Mouse (Mus musculus) forebrain, embryonic 10.5 days (tissue): Measurements from ENCODE around the gene Sorcs2. TPM values are rescaled to one million over a fixed set of nuclear protein-coding genes. Genes with fewer than 3 reads are reported as not detected.
A peak's percentile ranks its signal among the peaks of the same experiment; 100 is the strongest.

Experiments used
- DNase-seq: peaks from one replicate; pipeline ENCODE4 v3.0.0-alpha.2; 2017; ENCODE audit warnings: low spot score; ENCODE audit errors: extremely low spot score
- H3K27ac ChIP-seq: fragments of 300-500 bp; sonication (generic); 2 replicates; pipeline ENCODE4 v1.5.1; 2016; ENCODE audit warnings: mild to moderate bottlenecking
- H3K27me3 ChIP-seq: fragments of 300-500 bp; sonication (generic); 2 replicates; pipeline ENCODE4 v1.6.1; 2016; ENCODE audit warnings: mild to moderate bottlenecking; ENCODE audit not compliant: poor library complexity, severe bottlenecking
- H3K36me3 ChIP-seq: fragments of 300-500 bp; sonication (generic); replicated peaks from 2 replicates; pipeline ENCODE4 v1.6.1; 2016; ENCODE audit warnings: mild to moderate bottlenecking, moderate library complexity
- H3K4me1 ChIP-seq: fragments of 300-500 bp; sonication (generic); 2 replicates; pipeline ENCODE4 v1.6.1; 2016
- H3K4me3 ChIP-seq: fragments of 300-500 bp; sonication (generic); 2 replicates; pipeline ENCODE4 v1.5.1; 2016; ENCODE audit warnings: mild to moderate bottlenecking, moderate library complexity
- H3K9me3 ChIP-seq: fragments of 300-500 bp; sonication (generic); 2 replicates; pipeline ENCODE4 v1.6.1; 2016; ENCODE audit warnings: mild to moderate bottlenecking, moderate library complexity
- WGBS: fragments of 180-500 bp; shearing (Covaris S2); methylation state at CpG from one replicate; pipeline ENCODE4 v1.1.7; 2016; 5-methylcytosine and 5-hydroxymethylcytosine counted together
- polyA plus RNA-seq: library from polyadenylated mRNA; unstranded; fragments of >200 nt; fragmentation: Nextera tagmentation; extraction: Ambion mirVana; gene quantifications from 2 replicates; pipeline ENCODE4 v1.2.1, GENCODE M21; 2016

Gene Sorcs2
- polyA plus RNA-seq, 1 experiment from 2014 or later: 4.7 TPM

DNA sequence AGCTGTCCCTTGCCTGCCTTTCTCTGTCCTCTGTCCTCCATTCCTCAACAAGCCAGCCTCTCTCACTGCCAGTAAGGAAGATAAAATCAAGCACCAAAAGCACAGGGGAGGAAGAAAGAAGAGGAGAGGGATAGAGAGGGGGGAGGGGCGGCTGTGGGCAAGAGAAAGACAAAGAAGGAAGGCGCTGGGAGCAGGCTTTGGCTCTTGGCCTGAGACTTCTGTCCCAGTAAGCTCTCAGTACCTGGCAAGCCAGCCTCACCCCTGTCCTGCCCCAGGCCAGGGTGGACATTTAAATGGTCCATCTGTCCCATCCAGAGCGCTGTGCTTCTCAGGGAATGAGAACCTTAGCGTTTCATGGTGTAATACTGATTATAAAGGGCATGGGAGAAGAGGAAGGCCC is 203.3 kb downstream of the Sorcs2 start:
- DNase-seq: no peak
- H3K36me3 ChIP-seq: no peaks in the 10 kb centered on the region
- H3K27ac ChIP-seq: peak overlapping the region; percentile 77
- H3K27me3 ChIP-seq: no peaks in the 10 kb centered on the region
- H3K4me3 ChIP-seq: no peak overlapping the region
- 45% methylated on average over 4 of the region's 4 CpGs for WGBS
- no peaks in the 10 kb centered on the region for H3K9me3 ChIP-seq
- H3K4me1 ChIP-seq: peaks cover 35% of the 10 kb centered on the region

DNA sequence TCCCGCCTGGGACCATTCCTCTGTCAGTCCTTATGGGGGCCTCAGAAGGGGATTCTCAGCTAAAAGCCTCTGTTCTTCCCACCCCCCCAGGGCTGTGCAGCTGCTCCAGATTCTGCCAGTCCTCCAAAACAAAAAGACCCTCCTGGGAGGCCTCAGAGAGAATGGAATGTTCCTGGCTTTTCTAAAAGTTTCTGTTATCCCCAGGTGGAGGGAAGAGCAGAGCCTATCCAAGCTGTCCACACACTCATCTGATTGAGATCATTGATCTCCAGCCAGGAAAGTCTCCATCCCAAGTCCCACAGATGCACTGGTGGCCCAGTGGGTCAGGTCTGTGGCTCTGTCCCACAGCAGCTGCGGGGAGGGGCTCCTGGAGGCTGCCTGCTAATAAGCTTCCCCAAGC is 205.3 kb downstream of the Sorcs2 start:
- Histone ChIP-seq H3K9me3 (no peaks in the 10 kb centered on the region), H3K36me3 (no peaks in the 10 kb centered on the region), H3K27ac (0 out of 2 replicates have a peak overlapping the region, but pooled peaks have one; percentile 21), H3K4me3 (no peak overlapping the region), H3K27me3 (no peaks in the 10 kb centered on the region), H3K4me1 (peaks cover 35% of the 10 kb centered on the region)
- 78% methylated on average over 2 of the region's 2 CpGs for WGBS
- no peak for DNase-seq

DNA sequence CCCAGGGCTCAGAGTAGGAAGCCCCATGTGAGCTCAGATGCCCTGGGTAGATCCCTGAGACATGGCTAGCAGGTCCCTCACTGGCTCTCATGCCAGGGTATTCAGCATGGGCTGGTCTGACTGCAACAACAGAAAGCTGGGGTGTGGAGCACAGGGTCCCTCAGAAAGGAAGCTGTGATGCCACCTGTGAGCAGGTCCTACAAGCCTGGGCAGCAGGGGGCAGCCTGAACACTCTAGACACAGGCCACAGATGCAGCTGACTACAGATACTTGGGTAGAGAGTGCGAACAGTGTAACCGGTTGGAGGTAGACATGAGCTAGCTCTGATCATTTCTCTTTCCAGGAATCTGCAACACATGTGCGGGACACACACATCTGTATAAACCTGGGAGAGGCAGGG is 206.1 kb downstream of the Sorcs2 start:
- no peak for DNase-seq
- Histone ChIP-seq H3K27me3 (no peaks in the 10 kb centered on the region), H3K36me3 (no peaks in the 10 kb centered on the region), H3K4me3 (no peak overlapping the region), H3K4me1 (peaks cover 35% of the 10 kb centered on the region), H3K27ac (no peak overlapping the region), H3K9me3 (no peaks in the 10 kb centered on the region)
- WGBS: 93% methylated on average over 3 of the region's 3 CpGs

DNA sequence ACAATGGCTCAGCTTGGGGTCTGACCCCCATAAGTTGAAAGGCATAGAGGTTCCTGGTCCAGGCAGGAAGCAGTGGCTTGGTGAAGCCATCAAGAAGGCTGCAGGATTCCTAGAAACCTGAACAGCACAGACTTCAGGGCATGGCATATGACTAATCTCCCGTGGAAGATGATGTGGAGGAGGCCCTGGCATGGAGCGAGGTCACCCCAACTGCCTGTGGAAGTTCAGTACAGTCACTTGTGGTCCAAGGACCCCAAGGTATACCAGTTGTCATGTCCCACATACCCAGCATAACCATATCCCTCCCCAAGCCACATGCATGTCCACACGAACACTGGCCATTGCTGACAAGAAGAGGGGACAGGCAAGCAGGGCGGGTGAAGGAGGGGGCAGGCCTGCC is 206.7 kb downstream of the Sorcs2 start:
- Histone ChIP-seq H3K36me3 (no peaks in the 10 kb centered on the region), H3K4me3 (no peak overlapping the region), H3K9me3 (no peaks in the 10 kb centered on the region), H3K27me3 (no peaks in the 10 kb centered on the region), H3K4me1 (peaks cover 33% of the 10 kb centered on the region), H3K27ac (no peak overlapping the region)
- WGBS: 91% methylated on average over 4 of the region's 4 CpGs
- DNase-seq: no peak

DNA sequence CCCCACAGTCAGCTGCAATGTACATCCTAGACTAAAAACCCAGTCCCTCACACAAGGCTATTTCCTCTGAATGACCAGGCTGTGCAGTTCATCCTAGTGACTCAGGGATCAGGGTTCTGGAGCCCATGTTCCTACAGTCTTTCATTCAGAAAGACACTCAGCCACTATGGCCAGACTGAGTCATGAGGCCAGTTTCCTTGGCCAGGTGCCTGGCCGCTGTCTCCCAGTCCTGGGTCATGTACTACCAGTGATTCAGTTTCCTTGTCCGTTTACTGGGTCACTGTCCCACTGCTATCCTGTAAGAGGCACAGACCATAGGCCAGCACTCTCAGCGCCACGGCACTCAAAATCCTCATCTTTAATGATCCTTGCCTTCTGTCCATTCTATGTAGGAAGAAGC is 209.6 kb downstream of the Sorcs2 start:
- no peak for DNase-seq
- Histone ChIP-seq H3K4me1 (peaks cover 16% of the 10 kb centered on the region), H3K27me3 (no peaks in the 10 kb centered on the region)

DNA sequence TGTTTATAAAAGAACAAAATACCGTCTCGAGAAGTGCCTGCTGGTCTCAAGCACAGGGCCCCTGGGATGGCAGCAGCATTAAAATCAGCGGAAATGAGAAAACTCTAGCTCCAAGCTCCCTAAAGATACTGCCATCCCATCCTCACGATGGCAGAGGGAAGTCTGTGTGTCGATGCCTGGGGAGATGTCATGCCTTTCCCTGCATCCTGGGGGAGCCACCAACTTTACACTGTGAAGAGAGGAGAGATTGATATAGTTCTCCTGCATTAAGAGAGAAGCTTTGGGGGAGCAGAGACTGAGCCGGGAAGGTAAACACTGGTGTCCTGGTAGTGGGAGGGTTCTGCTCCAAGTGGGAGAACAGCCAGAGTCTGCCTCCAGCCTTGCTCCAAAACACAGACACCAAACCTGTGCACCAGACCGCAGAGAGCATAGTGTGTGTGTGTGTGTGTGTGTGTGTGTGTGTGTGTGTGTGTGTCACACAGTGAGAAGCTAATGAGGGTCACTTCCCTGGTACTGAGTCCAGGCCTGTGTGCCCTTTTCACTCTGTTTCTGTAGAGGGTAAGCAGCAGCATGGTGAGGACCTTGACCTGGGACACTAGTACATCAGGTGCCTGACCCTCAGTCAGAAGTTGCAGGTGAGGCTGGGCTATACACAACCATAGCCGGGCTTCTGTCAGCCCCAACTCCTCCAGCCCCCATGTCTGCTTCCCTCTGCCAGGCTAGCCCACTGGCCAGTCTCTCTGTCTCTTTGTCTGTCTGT is 211.5 kb downstream of the Sorcs2 start:
- Histone ChIP-seq H3K36me3 (no peaks in the 10 kb centered on the region), H3K27me3 (no peaks in the 10 kb centered on the region), H3K4me1 (peaks cover 11% of the 10 kb centered on the region), H3K27ac (no peak overlapping the region), H3K4me3 (no peak overlapping the region), H3K9me3 (no peaks in the 10 kb centered on the region)
- WGBS: 76% methylated on average over 8 of the region's 8 CpGs
- no peak for DNase-seq

More for the DNA sequence above, 209.6 kb downstream of the Sorcs2 start:
- Histone ChIP-seq H3K27ac (no peak overlapping the region), H3K36me3 (no peaks in the 10 kb centered on the region), H3K4me3 (no peak overlapping the region), H3K9me3 (no peaks in the 10 kb centered on the region)
- 91% methylated on average over 4 of the region's 4 CpGs for WGBS

DNA sequence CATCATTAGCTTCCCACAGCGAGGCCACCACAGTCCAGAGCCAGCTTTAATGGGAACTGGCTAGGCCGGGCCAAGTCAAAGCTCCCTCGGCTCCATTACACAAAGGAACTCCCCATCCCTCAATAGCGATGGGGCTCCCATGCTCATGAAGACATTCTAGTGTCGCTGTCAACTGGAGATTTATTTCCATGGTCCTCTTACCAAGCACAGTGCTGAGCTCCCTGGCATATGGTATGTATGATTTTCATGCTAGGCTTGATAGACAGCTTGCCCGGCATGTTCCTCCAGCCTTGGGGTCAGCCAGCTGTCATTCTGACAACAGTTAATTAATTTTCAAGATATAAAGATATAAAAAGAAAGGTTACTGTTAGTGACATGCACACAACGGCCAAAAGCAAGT is 215.6 kb downstream of the Sorcs2 start:
- Histone ChIP-seq H3K9me3 (no peaks in the 10 kb centered on the region), H3K27ac (no peak overlapping the region), H3K4me1 (peaks cover 3% of the 10 kb centered on the region; the same call in 1 of the 2 replicates), H3K36me3 (no peaks in the 10 kb centered on the region), H3K4me3 (no peak overlapping the region), H3K27me3 (no peaks in the 10 kb centered on the region)
- DNase-seq: no peak
- whole genome bisulfite sequencing: 91% methylated on average over 7 of the region's 7 CpGs

DNA sequence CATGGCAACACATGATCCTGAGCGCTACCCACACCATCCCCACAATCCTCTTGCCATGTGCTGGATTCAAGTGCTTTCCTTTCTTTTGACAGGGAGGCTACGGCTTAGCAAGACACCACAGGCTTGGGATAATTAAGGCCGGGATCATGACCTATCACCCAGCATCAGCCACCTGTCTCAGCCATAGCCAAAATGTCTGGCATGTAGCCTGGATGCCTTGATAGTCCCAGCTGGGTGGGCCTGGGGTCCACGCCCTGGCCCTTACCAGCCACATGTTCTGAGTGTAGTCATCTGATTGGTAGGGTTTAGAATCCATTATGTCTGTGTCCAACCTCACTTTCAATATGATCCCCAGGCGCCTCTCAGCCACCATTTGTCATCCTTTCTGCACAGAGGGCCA is 218.2 kb downstream of the Sorcs2 start:
- 89% methylated on average over 5 of the region's 5 CpGs for WGBS
- H3K36me3 ChIP-seq: no peaks in the 10 kb centered on the region
- H3K4me3 ChIP-seq: no peak overlapping the region
- peaks cover 16% of the 10 kb centered on the region for H3K4me1 ChIP-seq
- DNase-seq: no peak
- H3K27me3 ChIP-seq: no peaks in the 10 kb centered on the region
- no peaks in the 10 kb centered on the region for H3K9me3 ChIP-seq
- no peak overlapping the region for H3K27ac ChIP-seq

DNA sequence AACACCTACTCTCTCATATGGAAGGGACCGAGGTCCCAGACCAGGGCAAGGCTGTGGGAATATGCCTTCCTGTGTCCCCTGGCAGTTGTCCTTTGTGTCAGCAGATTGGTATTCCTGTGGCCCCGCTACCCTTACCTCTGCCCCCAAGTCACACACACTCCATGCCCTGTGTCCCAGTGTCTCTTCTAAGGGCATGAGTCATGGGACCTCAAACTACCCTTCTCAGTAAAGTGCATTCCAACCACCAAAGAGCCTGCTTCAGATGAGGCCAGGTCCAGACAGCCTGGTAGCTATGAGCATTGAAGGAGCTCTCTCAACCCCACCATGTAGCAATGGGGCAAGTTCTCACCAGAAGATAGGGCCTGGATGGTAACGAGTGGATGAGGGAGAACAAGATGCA is 219.2 kb downstream of the Sorcs2 start:
- H3K4me3 ChIP-seq: no peak overlapping the region
- H3K4me1 ChIP-seq: peaks cover 25% of the 10 kb centered on the region
- no peaks in the 10 kb centered on the region for H3K9me3 ChIP-seq
- no peak overlapping the region for H3K27ac ChIP-seq
- no peaks in the 10 kb centered on the region for H3K27me3 ChIP-seq
- 89% methylated on average over 3 of the region's 3 CpGs for WGBS
- DNase-seq: no peak
- no peaks in the 10 kb centered on the region for H3K36me3 ChIP-seq

DNA sequence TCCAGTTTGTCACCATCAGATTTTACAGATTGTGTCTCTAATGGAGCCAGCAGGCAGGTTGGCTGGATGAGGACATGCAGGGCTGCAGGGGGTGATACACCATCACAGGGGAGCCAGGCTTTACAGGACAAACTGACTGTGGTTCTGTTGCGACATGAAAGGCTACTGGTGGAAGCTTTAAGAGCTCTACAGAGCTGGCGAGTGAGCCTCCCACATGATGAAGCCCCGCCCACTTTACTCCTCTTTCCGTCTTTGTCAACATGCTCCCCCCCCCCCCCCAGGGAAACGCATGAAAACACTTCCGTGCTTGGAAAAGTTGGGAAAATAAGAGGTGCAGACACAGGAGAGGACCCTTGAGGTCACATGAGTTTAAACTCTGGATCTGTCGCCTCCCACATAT is 219.7 kb downstream of the Sorcs2 start:
- Histone ChIP-seq H3K27ac (no peak overlapping the region), H3K27me3 (no peaks in the 10 kb centered on the region), H3K9me3 (no peaks in the 10 kb centered on the region), H3K36me3 (no peaks in the 10 kb centered on the region), H3K4me1 (peaks cover 25% of the 10 kb centered on the region), H3K4me3 (no peak overlapping the region)
- WGBS: 71% methylated on average over 7 of the region's 7 CpGs
- DNase-seq: no peak

DNA sequence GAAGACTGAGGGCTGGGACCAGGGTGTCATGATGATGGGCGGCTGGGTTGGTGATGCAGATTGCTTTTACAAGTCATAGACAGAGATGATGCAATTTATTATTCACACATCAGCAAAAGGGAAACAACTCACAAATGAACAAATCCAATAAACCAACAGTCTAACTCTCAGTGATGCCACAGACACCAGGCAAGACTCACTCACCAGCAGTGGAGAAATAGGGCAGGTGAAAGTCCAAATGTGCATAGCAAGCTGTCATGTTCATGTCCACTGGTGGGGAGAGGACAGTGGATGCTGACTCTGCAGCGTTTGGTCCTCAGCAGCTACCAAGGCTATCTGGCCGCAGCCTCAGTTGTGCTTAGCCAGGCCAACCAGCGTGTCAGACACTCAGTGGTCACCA is 221.1 kb downstream of the Sorcs2 start:
- peaks cover 25% of the 10 kb centered on the region for H3K4me1 ChIP-seq
- H3K9me3 ChIP-seq: no peaks in the 10 kb centered on the region
- H3K27ac ChIP-seq: peak overlapping the region; percentile 5; the same call in 1 of the 2 replicates
- WGBS: 87% methylated on average over 4 of the region's 4 CpGs
- no peaks in the 10 kb centered on the region for H3K36me3 ChIP-seq
- DNase-seq: no peak
- H3K27me3 ChIP-seq: 0 out of 2 replicates have a peak, but pooled peaks cover 8% of the 10 kb centered on the region
- no peak overlapping the region for H3K4me3 ChIP-seq

DNA sequence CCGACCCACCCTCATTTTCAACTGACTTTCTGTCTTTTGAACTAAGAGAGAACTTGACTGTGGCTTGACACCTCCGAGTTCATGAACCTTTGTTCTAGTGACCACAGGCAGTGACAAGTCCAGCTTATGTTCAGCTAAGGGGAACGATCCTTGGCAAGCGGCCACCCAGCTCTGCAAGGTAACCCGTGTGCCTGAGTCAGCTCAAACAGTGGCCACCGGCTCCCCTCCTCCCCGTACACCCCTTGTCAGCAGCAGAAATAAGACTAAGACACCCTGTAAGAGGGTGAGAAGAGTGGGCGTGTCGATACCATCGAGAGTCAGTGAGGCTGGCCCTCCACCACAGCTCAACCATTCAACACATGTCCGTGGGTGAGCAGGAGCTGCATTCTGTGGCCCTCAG is 221.5 kb downstream of the Sorcs2 start:
- WGBS: 94% methylated on average over 11 of the region's 11 CpGs
- Histone ChIP-seq H3K9me3 (no peaks in the 10 kb centered on the region), H3K4me3 (no peak overlapping the region), H3K27ac (no peak overlapping the region; the same call in 1 of the 2 replicates), H3K27me3 (0 out of 2 replicates have a peak, but pooled peaks cover 8% of the 10 kb centered on the region), H3K4me1 (peaks cover 27% of the 10 kb centered on the region), H3K36me3 (no peaks in the 10 kb centered on the region)
- DNase-seq: no peak

DNA sequence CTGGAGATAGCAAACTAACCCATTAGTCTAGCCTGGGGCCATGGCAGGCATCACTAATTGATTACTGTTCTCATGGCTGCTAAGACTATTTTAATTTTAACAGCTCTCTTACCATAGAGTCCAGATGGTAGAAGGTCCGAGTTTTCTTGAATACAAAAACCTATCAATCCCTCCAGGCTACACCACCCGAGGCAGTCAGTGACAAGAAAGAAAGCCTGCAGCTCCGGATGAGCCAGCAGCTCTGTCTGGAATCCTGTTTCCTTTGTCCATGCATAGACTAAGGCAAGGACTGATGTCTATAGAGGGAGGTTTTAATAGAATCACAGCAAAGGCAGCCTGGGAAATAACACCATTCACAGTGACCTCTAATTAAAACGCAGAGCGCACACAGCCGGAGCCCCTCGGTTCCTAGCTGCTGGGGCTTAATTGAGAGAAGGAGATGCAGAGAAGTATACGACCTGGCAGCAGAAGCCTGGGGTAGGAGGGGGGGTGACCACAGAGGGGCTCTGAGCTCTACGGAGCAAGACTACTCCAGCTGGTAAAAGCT is 223.3 kb downstream of the Sorcs2 start:
- peaks cover 29% of the 10 kb centered on the region for H3K4me1 ChIP-seq

More for the DNA sequence above, 223.3 kb downstream of the Sorcs2 start:
- peak; percentile 68 for DNase-seq
- peak overlapping the region; percentile 12; the same call in 1 of the 2 replicates for H3K4me3 ChIP-seq
- H3K27me3 ChIP-seq: 0 out of 2 replicates have a peak, but pooled peaks cover 8% of the 10 kb centered on the region
- no peaks in the 10 kb centered on the region for H3K36me3 ChIP-seq
- WGBS: 12% methylated on average over 9 of the region's 9 CpGs
- H3K27ac ChIP-seq: peak overlapping the region; percentile 87
- no peaks in the 10 kb centered on the region for H3K9me3 ChIP-seq
